Mouse (Mus musculus) lung, postnatal 25 days (tissue): ENCODE measurements around the gene Mllt6.
"Not testable (repeated sequence)": the region's sequence is repeated elsewhere in the genome, so short reads cannot be mapped to it uniquely, and the experiment has no call there.

ENCODE experiments used
- DNase-seq: peaks from one replicate; pipeline ENCODE4 v3.0.0; 2022; ENCODE audit warnings: low spot score

Gene Mllt6

DNA sequence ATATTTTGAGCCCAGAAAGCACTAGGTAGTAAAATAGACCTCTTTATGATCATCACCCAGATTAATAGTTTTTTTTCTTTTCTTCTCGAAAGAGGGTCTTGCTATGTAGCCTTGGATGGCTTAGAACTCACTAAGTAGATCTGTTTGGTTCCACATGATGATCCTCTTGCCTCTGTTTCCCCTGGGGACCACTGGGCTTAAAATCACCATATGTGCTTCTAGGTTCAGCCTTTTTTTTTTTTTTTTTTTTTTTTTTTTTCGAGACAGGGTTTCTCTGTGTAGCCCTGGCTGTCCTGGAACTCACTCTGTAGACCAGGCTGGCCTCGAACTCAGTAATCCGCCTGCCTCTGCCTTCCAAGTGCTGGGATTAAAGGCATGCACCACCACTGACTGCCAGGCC, 14.7 kb upstream of the Mllt6 start:
- not testable (repeated sequence) for DNase-seq

DNA sequence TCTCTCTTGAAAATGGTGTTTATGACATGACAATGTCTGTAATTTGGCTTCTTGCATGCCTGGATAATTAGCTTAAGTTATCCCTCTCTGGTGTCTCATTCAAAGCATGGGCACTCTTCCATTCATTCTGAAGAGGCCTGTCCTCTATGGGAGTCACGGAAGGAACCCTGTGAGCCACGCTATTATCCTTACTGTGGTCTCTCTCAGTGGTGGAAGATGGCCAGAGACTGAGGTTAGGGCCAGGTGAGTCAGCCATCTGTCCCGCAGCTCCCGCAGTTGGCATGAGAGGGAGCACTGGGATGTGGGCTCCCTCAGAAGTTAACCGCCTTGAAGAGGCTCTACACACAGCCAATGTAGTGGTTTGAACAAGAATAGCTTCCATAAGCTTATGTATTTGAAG, 12.9 kb upstream of the Mllt6 start:
- DNase-seq, result no peak

DNA sequence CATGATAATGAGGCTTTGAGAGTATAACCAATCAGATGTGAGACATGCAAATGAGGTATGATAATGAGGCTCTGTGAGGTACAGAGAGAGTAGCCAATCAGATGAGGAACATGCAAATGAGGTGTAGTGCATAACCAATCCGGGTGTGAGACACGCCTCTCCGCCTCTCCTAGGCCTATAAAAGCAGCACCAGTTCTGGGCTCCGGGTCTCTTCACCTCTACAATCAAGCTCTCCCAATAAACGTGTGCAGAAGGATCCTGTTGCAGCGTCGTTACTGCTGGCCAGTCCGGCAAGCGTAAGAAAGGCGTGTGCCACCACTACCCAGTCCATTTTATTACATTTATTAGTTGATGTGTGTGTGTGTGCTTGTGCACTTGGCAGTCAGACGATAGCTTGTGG, 9.8 kb upstream of the Mllt6 start:
- DNase-seq, result not testable (repeated sequence)

DNA sequence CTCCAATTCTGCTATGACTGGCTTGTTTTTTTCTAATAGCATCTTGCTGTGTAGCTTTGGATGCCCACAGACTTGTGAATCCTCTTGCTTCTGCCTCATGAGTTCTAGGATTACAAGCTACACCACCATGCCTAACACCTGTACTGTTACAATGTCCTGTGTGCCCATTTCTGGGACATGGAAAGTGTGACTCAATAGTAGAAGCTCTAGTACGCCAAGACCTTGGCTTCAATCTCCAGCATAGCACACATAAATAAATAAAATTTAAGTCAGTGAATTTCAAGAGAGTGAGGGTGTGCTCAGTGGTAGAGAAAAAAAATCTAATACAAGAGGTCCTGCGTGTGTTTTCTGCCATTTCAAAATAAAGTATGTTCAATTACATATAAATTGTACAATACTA, 9.0 kb upstream of the Mllt6 start:
- no peak for DNase-seq

DNA sequence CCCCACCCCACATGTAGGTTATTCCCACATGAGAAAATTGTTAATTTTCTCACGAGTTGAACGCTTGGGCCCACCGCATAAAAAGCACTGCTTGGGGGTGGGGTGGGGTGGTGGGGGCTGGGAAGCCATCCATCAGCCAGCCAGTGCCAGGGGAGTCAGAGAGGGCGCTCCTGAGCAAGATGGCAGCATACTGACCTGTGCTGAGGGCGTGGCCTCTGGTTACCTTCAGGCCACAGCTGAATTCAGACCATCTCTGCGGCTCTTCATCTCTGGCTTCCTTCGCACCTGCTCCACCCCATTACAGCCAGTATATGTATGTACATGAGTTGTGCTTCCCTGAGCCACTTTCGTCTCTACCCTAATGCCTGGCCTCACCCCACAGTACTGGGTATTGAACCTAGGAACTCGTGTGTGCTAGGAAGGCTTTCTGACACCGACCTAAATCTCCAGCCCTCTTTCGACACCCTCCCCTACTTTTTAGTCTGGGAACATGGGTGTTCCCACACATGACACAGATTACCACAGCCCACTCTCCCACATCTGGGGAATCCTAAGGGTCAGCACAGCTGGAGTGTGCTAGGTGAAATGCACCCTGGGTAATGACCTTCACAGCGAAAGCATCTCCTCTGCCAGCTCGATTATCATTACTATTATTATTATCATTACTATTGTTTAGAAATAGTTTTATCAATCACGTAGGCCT, 6.8 kb upstream of the Mllt6 start:
- DNase-seq, result no peak

DNA sequence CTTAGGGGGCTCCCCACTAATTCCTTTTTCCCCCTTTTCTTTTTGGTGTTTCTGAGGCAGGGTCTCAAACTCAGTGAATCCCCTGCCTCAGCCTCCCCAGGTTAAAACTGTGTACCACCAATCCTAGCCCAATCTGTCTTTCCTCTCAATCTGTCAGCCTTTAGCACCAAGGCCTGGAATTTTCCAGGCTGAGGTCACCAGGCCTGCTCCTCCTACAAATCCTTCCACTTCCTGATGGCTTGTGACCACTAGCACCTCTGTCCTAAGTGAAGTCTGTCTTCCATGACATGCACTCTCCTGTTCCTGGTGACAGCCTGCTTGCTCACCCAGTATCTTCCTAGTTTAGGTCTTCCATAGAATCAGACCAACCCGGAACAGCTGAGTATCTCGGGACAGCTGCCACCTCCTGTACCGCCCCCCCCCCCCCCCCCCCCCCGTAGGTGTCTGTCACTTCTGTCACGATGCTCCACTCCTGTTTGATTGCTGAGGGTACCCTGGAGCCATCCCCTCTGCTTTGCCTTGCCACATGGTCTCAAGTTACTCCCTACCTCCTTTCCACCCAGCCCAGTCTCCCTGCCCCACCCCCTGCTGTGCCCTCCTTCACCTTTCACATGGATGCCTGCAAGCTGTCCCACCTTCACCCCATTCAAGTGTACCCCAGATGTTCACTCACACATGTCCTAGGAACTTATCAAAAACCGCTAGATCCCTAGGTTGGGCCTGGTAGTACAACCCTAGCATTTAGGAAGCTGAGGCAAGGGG, 5.8 kb upstream of the Mllt6 start:
- no peak for DNase-seq

DNA sequence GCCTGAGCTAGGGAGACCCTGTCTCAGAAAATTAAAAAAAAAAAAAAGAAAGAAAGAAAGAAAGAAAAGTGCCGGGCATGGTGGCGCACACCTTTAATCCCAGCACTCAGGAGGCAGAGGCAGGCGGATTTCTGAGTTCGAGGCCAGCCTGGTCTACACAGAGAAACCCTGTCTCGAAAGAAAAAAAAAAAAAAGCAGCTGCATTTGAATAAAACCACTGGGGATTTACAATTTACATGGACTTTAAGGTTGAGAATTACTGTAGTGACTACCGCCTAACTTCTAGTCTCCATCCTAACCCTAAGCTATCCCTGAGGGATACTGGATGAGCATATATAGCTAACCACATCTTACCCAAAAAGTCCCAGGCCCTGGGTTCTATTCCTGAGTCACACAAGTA, 5.2 kb upstream of the Mllt6 start:
- not testable (repeated sequence) for DNase-seq

DNA sequence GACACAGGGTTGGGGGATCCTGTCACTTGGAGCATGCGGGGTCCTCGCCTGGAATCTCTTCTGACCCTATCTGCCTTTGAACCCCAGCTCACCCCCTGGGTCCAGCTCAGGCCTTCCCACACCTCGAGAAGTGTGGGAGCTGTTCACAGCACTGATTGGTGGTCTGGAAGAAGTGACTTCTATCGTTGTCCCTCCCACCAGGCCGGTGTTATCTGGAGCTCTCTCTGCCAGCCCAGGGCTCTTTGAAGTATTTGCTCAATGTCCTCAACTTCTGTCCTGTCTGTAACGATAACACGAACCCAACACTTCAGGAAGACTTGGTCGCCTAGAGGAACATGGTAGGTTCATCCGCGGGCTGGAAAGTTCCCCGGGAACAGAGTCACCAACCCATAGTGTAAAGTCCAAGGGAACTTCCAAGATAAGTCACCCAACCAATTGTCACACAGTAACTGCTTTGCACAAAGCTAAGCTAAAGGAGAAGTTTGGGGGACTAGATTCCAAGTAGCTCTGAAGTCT, 4.4 kb upstream of the Mllt6 start:
- DNase-seq, result no peak

DNA sequence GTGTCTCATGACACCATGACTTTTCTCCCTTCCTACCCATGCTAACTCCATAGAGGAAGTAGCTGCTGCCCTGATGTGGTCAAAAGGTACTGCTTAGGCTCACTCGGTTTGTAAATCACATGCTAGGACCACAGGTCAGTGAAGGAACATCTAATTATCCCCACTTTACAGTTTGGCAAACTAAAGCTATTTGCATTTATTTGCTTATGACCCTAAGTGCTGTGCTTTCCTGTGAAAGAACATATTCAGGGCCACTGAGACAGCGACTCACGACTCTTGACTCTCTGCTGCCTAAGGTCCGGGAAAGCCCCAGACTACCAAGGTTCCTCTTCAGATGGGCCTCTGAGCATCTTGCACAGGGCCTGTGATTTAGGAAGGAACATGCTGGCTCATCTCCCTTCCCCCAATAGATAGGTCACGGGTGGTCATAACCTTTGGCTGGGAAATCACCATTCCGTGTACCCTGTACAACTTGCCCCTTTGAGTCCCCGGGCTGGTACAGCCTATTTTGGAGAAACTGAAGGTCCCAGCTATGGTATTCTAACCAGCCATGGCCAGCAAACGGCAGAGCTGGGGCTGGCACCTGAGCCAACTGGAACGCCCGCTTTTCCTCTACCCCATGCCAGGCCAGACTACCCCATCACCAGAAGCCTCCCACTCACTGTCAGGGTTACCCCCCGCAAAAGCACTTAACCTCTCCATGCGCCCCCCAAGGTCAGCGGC, 3.8 kb upstream of the Mllt6 start:
- no peak for DNase-seq

DNA sequence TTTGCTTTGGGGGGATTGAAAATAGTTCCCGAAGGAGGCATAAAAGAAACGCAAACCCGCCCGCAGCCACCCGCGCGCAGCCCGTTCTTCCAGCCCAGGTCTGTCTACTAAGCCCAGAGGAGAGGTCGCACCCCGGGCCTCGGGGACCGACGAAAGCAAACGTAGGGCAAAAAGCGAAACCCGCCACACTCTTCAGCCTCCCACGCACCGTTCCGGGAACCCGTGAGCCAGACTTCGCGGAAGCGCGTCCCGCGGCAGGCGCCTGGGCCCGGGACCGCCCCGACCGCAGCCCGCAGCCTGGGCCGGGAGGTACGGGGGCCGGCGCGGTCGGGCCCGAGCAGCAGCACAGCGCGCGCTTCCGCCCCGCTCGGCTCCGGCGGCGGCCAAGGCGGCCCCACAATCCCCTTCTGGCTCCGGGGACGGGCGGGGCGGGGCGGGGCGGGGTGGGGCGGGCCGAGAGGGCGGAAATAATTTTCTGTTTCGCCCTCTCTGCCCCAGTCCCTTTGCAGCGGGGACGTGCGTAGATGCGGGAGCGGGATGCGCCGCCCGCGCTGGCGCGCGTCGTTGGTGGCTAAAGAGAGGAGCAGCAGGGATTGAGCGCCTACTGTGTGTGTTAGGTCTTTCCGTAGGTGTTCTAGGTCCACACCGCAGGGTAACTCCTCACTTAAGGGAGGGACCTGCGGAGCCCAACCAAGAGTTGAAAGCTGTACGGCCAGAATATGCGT, 3.1 kb upstream of the Mllt6 start:
- DNase-seq, result peak; percentile 78

DNA sequence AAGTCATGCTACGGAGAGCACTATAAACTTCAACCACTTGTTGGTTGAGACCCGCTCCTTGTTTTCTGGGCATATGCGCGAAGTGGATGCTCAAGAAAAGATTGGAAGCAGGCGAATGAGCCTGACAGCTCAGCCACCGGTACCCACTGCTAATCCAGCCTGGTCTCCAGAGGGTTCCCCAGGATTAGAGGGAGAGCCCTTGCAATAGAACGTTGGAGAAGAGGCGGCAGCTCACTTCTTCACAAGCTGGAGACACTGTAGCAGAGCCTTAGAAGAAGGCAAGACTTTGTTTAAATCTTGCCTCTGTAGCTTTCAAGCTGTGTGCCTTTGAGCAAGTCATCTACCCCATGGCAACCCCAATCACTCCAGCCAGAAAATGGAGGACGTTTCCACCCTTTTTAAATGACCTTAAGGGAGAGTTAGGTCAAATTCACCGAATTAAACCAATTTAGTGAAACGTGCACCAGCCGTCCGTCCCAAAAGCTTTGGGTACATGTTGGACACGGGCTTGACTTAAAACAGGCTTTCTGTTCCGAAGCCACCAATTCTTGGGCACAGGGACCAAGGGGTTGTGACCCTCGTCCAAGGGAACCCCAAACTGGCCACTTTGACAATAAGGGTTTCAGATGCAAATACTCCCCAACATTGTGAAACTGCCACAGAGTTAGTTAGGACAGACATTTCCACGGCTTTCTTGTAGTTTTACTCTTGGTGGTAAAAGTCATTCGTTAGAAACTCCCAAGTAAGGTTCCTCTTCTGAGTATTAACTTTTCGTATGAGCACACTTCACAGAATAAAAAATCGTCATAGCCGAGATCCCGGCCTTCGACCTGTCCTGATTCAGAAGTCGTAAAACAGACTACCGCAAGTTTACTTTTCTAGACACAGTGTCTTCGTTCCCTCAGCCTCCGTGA, 2.2 kb upstream of the Mllt6 start:
- no peak for DNase-seq

DNA sequence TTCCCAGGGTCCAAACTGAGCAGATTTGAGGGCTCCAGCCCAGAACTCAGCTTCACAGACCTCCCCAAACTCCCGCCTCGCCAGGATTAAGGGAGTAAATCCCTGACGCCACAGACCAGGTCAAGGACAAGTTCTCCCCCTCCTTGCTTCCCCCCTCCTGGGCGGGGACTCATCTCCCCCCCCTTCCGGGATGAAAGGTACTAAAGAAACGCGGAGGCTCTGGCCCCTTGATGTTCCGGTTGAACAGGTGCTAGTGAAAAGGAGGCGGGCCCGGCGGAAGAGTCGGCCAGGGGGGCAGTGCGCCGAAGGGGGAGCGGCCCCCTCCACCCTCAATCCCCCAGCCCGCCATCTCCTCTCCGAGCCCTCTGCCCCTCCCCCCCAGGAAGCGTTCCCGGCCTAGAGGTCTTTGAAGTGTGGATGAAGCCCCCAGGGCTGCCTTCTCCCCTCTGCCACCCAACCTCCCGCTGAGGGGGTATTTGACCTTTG, 1.5 kb upstream of the Mllt6 start:
- peak; percentile 90 for DNase-seq

DNA sequence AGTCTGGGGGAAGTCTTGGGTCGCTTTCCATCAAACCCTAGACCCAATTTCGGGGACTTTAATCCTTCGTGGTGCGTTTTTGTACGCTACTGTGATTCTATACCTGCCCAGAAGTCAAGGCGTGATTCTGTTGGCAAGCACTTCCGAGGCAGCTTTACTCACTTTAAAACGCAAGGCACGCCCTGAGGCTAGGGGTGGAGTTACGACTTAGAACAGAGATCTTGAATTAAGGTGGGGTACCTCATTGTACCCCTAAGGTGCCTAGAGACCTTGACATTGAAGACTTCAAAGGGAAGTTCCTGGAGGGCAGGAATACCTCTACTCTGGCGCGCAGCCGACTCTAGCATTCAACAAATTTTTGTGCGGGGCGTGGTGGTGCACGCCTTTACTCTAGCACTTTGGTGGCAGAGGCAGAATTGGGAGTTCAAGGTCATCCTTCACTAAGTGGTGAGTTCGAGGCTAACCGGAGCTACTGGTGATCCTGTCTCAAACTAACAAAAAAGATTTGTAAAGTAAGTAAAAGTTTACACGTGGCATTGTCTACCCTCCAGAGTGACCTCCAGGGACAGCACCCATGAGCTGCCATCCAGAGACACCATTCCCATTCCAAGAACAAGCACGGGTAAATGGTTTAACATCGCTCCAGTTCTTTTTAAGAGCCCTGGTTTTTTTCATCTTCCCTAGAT, 864 bp upstream of the Mllt6 start:
- no peak for DNase-seq

DNA sequence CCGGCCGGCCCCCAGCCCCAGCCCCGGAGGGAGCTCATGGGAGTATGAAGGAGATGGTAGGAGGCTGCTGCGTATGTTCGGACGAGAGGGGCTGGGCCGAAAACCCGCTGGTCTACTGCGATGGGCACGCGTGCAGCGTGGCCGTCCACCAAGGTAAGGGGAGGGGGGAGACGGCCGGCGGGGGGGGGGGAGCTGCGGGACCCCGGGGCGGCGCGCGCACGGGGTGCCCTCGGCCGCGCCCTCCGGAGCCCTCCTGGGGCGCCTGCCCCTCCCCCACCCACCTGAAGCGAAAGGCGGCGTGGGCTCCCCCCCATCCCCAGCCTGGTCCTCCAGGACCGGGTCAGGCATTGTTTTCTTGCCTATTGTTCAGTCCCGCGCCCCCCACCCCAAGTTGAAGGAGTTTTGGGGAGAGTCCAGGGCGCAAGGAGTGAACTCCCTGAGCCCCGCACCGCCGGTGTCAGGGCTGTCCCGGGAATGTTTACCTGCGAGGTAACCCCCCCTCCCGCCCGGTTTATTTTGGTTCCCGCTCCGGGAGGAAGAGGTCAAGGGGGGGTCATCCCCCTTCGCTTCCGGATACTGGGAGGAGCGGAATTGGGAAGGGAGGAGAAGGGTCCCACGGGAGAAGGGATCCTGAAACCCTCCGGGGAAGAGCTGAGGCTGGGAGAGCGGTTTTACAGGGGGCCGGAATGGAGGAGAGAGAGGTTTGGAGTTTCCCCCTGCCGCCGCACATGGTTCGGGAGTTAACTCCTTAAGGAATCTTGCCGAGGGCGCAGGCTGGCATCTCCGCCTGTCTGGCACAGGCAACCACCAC, 519 bp downstream of the Mllt6 start:
- no peak for DNase-seq

DNA sequence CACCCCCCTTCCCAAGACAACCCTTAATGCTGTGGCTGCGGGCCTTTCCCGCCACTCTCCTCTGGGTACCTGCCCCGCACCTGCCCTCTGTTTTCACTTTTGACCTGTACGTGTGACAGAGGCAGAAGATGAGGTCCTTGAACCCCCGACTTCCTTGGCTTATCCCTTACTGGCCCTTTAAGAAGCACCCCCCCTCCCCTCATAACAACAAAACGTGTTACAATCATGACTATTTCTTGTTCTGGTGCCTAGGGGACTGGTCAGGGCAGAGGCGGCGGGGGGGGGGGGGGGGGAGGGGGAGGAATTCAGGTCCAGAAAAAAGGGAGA, 1.1 kb downstream of the Mllt6 start:
- no peak for DNase-seq

DNA sequence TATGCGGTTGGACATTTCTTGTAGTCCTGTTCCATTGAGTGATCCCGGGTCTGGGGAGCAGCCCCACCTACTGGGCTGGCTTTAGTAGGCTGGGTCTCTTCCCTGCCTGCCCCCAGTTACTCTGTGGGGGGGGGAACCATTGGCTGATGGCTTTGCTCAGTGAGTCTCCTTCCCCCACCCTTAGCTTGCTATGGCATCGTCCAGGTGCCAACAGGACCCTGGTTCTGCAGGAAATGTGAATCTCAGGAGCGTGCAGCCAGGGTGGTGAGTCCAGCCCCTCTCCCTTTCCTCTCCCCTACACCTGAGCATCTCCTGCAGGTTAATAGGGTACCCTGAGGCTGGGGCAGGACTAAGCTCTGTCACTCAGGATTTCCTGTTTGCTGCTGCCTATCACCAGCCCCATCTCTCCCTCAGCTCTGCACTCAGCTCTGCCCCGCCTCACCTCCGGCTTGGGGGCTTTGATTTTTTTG, 1.6 kb downstream of the Mllt6 start:
- no peak for DNase-seq

DNA sequence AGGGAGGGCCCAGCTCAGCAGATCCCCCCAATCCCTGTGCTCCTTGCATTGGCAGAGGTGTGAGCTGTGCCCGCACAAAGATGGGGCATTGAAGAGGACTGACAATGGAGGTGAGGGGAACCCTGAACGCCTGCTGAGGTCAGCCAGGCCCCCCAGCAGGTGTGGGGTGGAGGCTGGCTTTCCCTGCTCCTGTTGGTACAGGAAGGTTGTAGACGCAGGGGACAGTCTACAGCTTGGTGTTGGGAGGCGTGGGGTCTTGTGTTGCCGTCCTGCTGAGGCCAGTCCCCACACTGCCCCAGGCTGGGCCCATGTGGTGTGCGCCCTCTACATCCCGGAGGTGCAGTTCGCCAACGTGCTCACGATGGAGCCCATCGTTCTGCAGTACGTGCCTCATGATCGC, 2.2 kb downstream of the Mllt6 start:
- no peak for DNase-seq

DNA sequence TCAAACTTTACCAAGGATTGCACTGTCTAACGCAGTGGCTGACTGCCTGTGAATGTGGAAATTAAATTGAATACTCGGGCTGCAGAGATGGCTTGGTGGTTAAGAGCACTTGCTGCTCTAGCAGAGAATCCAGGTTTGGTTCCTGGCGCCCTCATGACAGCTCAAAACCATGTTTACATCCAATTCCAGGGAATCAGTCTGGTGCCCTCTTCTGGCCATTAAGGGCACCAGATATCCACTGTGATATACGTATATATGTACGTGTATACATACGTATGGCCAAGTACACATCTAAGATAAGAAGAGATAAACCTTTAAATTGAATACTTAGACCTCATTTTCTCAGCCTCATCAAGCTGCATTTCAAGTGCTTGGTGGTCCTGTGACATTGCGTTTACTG, 3.0 kb downstream of the Mllt6 start:
- DNase-seq, result no peak

DNA sequence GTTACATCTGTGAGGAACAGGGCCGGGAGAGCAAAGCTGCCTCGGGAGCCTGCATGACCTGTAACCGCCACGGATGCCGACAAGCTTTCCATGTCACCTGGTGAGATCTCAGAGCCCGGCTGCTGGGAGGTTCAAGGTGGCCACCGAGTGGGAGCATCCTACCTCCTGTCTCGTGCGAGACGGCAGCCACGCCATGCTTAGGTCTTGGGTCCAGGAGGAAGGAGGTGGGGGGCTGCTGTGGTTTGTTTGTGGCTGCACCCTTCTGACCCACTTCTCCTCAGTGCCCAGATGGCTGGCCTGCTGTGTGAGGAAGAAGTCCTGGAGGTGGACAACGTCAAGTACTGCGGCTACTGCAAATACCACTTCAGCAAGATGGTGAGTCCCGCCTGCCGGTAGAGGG, 3.6 kb downstream of the Mllt6 start:
- no peak for DNase-seq

DNA sequence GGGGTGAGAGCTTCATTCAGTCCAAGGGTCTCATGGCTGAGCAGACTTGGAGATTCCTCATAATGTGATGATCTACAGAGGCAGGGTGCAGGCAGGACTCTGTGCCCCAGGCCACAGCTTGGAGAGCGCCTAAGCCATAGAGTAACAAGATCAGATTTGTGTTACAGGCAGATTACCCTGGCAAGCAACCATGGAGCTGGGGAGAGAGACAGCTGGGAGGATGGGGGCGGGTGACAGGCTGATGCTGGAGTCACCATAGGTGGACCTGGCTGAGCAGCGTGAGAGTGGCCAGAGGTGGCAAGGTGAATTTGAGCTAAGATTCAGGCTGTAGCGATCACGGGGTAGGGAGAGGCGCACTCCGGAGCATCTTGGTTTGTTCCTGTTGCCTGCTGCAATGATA, 4.9 kb downstream of the Mllt6 start:
- no peak for DNase-seq
